In genomic region chr9:49192776-49193175, GRCm38 (mm10) we compare ENCODE assay signal across 25 mouse cellular contexts. TPM values are rescaled to one million over a fixed set of nuclear protein-coding genes. Genes with fewer than 3 reads are reported as not detected.
DNase-seq lines count a peak whose midpoint lies in the region; ATAC-seq and TF ChIP-seq lines count a peak whose summit lies in the region.
"Had no signal": no experiment of that assay in that cellular context is flagged by ENCODE, and none has a peak within 500 bp of the region (broad histone marks: within the 10 kb centered on the region; RNA-seq: fewer than 3 reads in every experiment).

No protein-coding gene starts in this region.

- no peaks in the 10 kb centered on the region for H3K9me3 ChIP-seq in kidney, embryonic 15.5 days (replicated peaks)
- H3K9me3 ChIP-seq: embryonic facial prominence, embryonic 13.5 days; embryonic facial prominence, embryonic 15.5 days; forebrain, embryonic 10.5 days; forebrain, embryonic 12.5 days had no signal

- no peak overlapping the region for H3K4me3 ChIP-seq in kidney, adult 2 months (ENCODE audit: insufficient read depth, low read depth, low read length)
- no peak overlapping the region for H3K4me3 ChIP-seq in kidney, embryonic 15.5 days (replicated peaks)
- H3K4me3 ChIP-seq: embryonic facial prominence, embryonic 13.5 days; embryonic facial prominence, embryonic 15.5 days; erythroblast, embryonic 14.5 days; forebrain, embryonic 10.5 days; forebrain, embryonic 12.5 days had no signal

- no peaks in the 10 kb centered on the region for H3K4me1 ChIP-seq in kidney, adult 2 months (ENCODE audit: control insufficient read depth, insufficient read depth, low read length)
- no peaks in the 10 kb centered on the region for H3K4me1 ChIP-seq in kidney, embryonic 15.5 days
- H3K4me1 ChIP-seq: embryonic facial prominence, embryonic 13.5 days; embryonic facial prominence, embryonic 15.5 days; forebrain, embryonic 12.5 days had no signal

- H3K27me3 ChIP-seq in kidney, adult 2 months (replicated peaks; ENCODE audit: control insufficient read depth, insufficient read depth, low read length), result no peaks in the 10 kb centered on the region
- H3K27me3 ChIP-seq in kidney, embryonic 15.5 days, result no peaks in the 10 kb centered on the region
- H3K27me3 ChIP-seq: embryonic facial prominence, embryonic 13.5 days; embryonic facial prominence, embryonic 15.5 days had no signal

- DNase-seq in kidney, adult 2 months, result peak; percentile 77
- peak; percentile 69 for DNase-seq in kidney, adult 9 months
- no peak for DNase-seq in kidney, adult 18-20 months
- peak; percentile 8 to 34 for DNase-seq in kidney, postnatal 36 days
- DNase-seq in kidney, postnatal 25 days, result no peak
- DNase-seq: adrenal gland, adult 2 months; adrenal gland, postnatal 10 days; adrenal gland, postnatal 25 days; cerebellum, adult 11 months; cerebellum, adult 18-20 months; cerebellum, adult 8-10 months; cerebellum, adult 9-11 months; cerebellum, postnatal 14 days; cerebellum, postnatal 36 days; embryo, embryonic 11 days had no signal

- no peak overlapping the region for H3K4me2 ChIP-seq in kidney, embryonic 15.5 days
- H3K4me2 ChIP-seq: embryonic facial prominence, embryonic 13.5 days; embryonic facial prominence, embryonic 15.5 days; forebrain, embryonic 12.5 days had no signal

- H3K9ac ChIP-seq in kidney, embryonic 15.5 days, result no peak overlapping the region
- H3K9ac ChIP-seq: embryonic facial prominence, embryonic 13.5 days; embryonic facial prominence, embryonic 15.5 days; forebrain, embryonic 12.5 days had no signal

- no peak for TF ChIP-seq CTCF in kidney, adult 2 months (conservative IDR thresholded peaks at IDR 0.05; ENCODE audit: insufficient read depth, insufficient read length, low read depth, low read length)

- no peak for TF ChIP-seq POLR2A in kidney, adult 2 months (IDR thresholded peaks at IDR 0.05; ENCODE audit: low read depth, low read length)

- H3K36me3 ChIP-seq in kidney, adult 2 months (ENCODE audit: control insufficient read depth, insufficient read depth, low read length), result no peaks in the 10 kb centered on the region
- no peaks in the 10 kb centered on the region for H3K36me3 ChIP-seq in kidney, embryonic 15.5 days
- H3K36me3 ChIP-seq: embryonic facial prominence, embryonic 13.5 days; embryonic facial prominence, embryonic 15.5 days; forebrain, embryonic 10.5 days; forebrain, embryonic 12.5 days had no signal

- WGBS in kidney, adult 2 months, result 43% methylated on average over 4 of the region's 4 CpGs
- WGBS in kidney, embryonic 15.5 days, result 68% methylated on average over 4 of the region's 4 CpGs

- H3K27ac ChIP-seq in kidney, adult 2 months (ENCODE audit: insufficient read depth, low read depth, low read length), result no peak overlapping the region
- H3K27ac ChIP-seq in kidney, embryonic 15.5 days, result no peak overlapping the region
- H3K27ac ChIP-seq: embryonic facial prominence, embryonic 13.5 days; embryonic facial prominence, embryonic 15.5 days; forebrain, embryonic 10.5 days; forebrain, embryonic 12.5 days had no signal

- no peak for ATAC-seq in kidney, embryonic 15.5 days (replicated peaks; ENCODE audit: low FRiP score)
- ATAC-seq: forebrain, embryonic 14.5 days had no signal

RNA-seq across cellular contexts. Expression of gene Gm4894, which starts 57.6 kb away (rescaled TPM):
- polyA plus RNA-seq in kidney, adult 2 months (2012; rRNA removed), result not detected in 2 replicates
- polyA plus RNA-seq in kidney, embryonic 15.5 days (2015; fragmentation: Nextera tagmentation; extraction: Ambion mirVana), result not detected in 2 replicates
- polyA plus RNA-seq: adrenal gland, adult 2 months; brain, embryonic 14.5 days; C2C12; embryonic facial prominence, embryonic 11.5 days; embryonic facial prominence, embryonic 13.5 days; embryonic facial prominence, embryonic 15.5 days; erythroblast, embryonic 14.5 days; forebrain, embryonic 10.5 days; forebrain, embryonic 12.5 days; forebrain, embryonic 14.5 days had no signal

Comparison
In these comparisons a context has a peak if more than half of its experiments do, and no peak if none do; other contexts are left out.
1. DNase-seq: peak in kidney, adult 2 months (single experiment), kidney, adult 9 months (single experiment) and kidney, postnatal 36 days (2 of 2); none in kidney, adult 18-20 months (single experiment) and kidney, postnatal 25 days (0 of 2).